Mouse (Mus musculus): Measurements from ENCODE around the gene Lrig2. TPM values are rescaled to one million over a fixed set of nuclear protein-coding genes. Genes with fewer than 3 reads are reported as not detected.

The Lrig2 gene
- total RNA-seq, 2 experiments from 2014 or later, result 16.8 to 16.9 TPM

DNA sequence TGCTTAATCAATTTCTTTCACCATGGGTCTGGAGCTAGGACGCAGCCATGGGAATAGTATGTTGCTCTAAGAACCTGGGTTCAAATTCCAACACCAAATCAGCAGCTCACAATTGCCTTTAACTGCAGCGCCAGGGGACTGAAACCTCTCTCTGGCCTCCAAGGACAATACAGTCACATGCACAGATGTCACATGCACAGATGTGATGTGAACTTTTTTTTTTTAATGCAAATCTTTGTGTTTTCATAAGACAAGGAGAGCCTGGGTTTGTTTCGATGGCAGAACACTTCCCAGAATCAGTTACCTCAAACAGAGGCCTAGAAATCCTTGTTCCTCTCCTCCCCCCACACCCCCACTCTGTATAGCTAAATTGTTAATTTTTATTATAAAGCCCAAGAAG is 133.5 kb downstream of the Lrig2 start:
- DNase-seq (ENCODE audit: low spot score in 2 of 2), result no peak

DNA sequence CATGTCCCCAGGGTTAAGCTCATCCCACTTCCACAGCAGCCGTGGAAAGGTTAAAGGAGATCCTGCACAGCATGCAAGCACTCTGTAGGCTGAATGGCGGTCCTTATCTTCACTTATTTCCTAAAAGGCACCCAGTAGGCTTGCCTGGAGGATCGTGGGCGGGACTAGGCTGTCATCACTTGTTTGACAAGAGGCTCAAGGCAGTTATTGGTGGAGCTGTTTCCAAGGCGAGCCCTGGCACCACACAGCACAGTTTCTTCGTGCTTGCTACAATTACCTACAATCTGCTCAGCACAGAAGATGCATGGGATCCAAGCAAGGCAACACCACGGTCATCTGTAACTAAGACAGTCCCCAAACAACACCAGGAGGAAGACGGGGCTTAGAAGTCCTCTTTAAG is 137.8 kb downstream of the Lrig2 start:
- DNase-seq (ENCODE audit: low spot score in 2 of 2), result no peak

DNA sequence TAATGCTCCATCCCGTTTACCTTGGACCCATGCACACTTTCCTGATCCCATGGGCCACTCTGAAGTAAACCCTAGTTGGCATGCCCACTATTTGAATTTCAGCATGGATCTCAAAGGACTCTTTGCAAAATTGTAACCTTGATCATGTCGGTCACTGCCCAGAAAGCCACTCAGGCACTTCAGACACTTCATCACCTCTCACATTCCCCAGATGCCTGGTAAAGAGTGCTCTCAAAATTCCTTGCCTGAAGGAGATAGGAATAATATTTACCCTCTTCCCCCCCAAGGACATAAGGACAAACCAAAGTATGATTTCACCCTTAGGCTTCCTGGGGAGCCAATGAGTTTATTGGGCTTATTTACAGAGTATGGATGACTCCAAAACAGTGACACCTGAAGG is 139.3 kb downstream of the Lrig2 start:
- no peak for DNase-seq (ENCODE audit: low spot score in 2 of 2)

DNA sequence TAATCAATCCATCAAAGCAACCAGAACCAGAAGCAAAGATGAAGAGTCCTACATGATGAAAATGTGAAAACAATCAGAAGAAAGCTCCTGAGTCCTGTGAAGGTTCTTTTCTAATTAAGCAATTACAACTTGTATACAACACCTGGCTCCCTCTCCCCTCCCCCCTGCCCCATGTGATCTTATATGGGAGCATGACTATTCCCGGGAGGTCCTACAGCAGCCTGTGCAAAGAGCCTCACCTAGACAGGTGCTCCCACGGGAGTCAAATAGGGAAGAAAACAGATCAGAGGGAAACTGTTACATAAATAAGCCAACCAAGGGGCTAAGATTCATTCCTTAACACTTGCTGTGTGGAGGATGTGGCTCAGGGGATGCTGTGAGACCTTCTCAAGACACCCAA is 143.8 kb downstream of the Lrig2 start:
- DNase-seq (ENCODE audit: low spot score in 2 of 2), result no peak

DNA sequence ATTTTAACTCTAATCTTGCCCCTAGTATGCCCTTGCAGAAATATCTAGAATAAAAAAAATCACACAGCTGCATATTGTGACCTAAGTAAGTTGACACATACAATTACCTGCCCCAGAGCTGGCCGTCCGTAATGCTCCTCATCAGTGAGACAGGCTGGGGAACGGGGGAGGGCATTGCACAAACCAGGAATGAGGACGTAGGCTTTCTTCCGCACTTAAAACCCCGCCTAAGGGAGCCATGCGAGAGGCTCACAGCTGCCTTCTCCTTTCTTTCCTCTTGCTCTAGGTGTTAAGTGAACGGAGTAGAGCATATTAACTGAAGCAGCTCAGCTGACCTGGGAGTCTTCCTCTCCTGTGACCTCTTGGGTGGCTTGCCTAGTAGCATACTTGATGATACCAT is 149.9 kb downstream of the Lrig2 start:
- no peak for DNase-seq (ENCODE audit: low spot score in 2 of 2)

DNA sequence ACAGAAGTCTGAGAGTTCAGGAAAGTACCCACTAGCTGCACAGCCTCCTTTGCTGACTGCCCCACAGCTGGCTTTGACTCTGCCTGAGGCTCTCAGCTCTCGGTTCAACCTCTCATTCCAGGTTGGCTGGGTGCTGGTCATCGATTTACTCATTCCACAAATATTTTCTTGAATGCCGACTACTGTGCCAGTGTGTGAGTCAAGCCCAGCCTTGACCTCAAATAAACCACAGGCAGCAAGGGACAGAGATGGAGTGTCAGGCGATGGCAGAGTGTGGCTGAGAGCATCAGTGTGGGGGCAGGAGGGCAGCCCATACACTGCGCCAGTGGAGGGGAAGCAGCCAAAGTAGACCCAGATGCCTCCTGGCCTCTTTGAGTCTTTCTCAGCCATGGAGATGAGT is 151.4 kb downstream of the Lrig2 start:
- DNase-seq (ENCODE audit: low spot score in 2 of 2), result no peak

DNA sequence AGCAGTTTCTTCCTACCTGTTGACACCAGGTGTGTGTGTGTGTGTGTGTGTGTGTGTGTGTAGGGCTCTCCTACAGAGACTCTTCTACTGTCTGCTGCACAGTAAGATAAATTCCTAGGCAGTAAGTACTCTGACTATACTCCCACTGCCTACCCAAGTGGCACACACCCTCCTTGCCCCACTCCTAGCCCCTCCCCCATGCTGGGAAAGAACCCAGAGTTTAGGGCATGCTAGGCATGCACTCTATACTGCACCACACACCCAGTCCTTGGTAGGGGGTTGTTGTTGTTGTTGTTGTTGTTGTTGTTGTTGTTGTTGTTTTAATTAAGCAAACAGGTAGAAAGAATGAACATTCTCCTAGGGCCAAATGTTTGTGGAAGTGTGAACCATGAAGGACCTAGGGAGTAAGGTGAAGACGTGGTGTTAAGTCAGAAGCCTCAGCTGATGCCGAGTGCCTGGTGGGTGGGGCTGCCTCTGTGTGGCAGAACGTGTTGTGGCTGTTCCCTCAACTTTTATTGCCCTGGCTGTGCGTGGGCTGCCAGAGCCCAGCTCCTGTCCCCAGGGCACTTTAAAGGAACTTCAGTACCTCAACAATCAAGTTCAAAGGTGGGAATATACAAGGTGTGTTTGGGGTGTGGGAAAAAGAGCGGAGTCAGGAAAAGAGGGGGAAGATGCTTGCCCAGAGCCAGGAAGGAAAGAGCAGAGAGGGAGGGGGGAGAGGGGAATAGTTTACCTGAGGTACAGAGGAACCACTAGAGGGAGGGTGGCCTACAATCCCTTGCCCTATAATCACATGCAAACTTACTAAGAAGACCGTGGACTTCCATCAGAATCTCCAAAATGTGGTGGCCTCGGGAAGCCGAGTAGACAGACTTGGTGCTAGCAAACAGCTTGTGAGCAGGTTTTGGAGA is 152.2 kb downstream of the Lrig2 start:
- no peak for DNase-seq (ENCODE audit: low spot score in 2 of 2)

DNA sequence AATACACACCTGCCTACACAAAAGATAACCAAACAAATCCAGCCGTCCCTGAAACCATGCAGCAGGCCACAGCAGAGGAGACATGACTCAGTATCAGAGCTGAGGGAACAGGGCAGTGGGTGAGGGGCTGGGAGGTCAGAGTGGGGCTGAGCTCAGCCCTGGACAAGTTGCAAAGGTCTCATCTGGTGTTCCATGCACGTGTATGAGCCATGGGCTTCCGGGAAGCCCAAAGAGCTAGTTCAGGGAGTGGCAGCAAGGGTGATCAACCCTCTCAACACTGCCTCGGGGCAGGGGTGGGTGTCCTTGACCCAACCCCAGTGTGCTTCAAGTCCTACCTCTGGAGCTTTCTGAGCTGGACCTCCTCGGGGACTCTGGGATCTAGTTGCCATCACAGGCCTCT is 153.0 kb downstream of the Lrig2 start:
- DNase-seq (ENCODE audit: low spot score in 2 of 2), result no peak

DNA sequence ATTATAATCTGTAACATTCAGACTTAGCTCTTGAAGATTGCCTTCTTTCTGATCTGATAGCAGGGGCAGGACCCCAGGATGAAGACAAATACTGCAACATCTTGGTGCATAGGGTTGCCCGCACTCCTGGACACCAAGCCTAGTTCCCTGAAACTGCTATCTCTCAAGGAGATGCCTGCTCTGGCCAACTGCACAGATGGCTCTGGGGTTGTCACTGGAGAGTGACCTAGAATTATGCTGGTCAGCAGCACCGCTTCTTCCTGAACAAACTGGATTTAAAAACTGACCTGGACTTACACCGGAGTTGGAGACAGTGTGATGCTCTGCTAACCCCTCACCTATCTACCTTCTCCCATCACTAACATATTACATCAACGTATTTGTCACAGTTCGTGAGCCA is 155.6 kb downstream of the Lrig2 start:
- no peak for DNase-seq (ENCODE audit: low spot score in 2 of 2)

DNA sequence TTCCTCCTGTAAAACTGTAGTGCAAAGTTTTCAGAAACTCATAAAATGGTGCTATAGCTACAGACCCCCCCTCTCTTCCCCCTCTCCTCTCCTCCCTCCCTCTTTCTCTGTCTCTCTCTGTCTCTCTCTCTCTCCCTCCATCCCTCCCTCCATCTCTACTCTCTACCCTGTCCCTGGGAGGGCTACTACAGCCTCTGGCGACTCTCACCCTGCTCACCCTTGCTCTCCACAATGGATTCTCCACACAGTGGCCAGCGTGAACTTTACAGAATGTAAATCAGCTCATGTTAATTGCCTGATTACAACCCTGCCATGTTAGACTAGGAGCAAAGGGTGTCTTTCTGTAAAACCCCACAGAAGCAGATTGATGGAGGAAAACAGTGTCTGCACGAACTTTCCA is 157.8 kb downstream of the Lrig2 start:
- no peak for DNase-seq (ENCODE audit: low spot score in 2 of 2)

DNA sequence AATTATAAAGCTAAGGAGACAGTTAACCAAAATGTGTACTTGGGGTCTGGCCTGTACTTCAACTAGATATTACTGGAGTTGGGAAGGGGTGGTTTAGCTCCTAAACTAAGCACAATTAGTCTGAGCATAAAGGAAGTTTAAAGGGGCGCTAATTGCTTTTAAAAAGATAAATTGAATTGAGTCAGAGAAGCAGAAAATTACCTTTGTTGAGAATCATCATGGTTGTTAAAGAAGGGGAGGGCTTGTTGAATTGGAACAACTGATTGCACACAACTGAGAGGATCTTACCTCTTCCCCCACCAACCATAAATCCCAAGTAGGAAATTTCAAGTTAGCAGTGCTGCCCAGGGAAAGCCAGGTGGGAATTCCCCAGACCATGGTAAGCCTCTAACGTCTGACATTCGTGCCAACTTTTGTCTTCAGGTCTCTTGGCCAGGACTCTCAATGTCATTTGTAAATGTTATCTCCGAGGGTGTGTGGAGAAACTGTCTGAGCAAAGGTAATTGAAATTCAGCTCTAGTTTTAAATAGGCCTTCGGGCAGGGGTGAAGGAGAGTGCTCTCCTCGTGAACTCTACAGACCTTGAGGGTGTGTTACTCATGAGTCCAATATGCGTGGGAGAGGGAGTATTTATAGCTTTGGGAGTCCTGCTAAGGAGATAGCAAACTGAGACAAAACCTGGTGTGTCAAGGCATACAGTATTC is 159.2 kb downstream of the Lrig2 start:
- no peak for DNase-seq (ENCODE audit: low spot score in 2 of 2)

DNA sequence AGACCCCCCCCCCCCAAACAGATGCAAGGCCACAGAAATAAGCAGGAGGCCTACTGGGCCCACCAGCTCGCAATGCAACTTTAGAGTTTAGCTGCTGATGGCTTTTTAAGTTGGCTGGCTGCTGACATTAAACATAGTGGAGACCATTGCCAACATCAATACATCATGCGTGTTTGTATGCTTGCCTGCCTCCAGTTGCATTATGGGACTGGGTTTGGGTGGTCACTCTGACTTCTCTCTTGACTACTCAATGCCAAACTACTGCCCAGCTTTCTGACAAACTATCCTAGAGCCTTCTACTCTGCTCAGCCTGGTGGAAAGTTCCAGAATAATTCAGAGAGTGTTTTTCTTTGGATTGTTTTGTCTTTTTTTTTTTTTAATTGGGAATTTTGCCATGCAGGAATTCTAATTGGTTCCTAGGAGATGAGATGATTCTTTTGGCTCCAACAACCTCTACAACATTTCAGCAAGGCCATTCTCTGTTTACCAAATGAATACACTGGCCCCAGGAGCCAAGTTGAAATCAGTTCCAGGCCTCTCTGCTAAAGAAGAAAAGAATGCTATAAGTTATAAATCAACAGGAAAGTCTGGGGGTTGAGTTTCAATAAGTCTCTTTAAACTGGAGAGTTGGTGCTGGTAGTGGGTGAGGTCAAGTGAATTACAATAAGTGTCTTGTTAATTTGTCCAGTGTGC is 161.3 kb downstream of the Lrig2 start:
- DNase-seq (ENCODE audit: low spot score in 2 of 2), result no peak

DNA sequence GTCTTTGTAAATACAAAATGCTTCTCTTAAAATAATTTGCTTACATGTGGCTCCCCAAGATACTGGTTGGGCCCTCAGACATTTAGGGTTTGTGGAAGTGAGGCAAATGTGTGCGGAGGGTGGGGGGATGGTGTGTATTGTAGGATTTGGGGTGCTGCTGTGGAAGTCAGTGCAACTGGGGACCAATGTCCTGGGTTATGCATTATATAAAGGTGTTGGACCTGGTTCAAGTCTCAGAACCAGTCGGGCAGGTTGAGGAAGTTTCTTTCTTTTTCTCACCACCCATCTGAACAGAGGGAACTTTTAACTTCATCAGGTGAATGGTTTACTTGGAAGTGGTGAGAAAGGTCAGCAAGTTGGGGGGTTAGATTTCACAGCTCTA is 161.9 kb downstream of the Lrig2 start:
- no peak for DNase-seq (ENCODE audit: low spot score in 2 of 2)

DNA sequence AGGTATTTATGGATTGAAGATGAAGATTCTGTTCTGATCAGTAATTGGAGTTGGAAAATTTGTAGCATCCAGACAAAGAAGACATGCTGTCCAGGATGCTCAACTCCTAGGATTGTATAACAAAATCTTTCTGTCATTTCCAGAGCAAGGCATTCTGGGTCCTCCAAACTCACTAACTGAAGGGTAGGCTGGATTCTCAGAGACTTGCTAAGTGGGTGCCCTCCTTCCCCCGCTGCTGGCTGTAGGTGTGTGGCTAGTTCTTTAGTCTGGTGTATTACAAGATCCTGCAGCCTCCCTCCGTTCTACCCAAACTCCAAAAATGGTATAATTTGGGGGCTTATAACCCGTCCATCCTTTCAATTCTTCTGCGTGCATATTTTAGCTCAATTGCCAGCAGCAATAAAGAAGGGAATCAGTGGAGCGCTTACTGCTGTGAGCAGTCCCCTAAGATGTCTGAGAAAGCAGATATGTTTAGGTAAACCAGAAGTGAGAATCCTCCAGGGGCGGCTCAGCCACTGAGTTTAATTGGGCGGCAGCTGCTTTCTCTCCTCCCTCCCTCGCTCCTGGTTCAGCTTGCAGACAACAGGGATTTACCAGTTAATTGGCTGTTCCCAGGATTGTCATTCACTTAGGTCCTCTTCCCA is 162.4 kb downstream of the Lrig2 start:
- DNase-seq (ENCODE audit: low spot score in 2 of 2), result no peak

Other genes with a start within 250 kb of the Lrig2 start
- gene Slc16a1, start 126.8 kb upstream of the Lrig2 start, total RNA-seq (2021), result 10 to 100 TPM; 28.5 to 36.1 TPM

Data from gastrocnemius, postnatal 4 days (tissue).